Mouse (Mus musculus): ENCODE measurements around the gene Olfr610.
"Not testable (repeated sequence)": the region's sequence is repeated elsewhere in the genome, so short reads cannot be mapped to it uniquely, and the experiment has no call there.

Olfr610 gene

DNA sequence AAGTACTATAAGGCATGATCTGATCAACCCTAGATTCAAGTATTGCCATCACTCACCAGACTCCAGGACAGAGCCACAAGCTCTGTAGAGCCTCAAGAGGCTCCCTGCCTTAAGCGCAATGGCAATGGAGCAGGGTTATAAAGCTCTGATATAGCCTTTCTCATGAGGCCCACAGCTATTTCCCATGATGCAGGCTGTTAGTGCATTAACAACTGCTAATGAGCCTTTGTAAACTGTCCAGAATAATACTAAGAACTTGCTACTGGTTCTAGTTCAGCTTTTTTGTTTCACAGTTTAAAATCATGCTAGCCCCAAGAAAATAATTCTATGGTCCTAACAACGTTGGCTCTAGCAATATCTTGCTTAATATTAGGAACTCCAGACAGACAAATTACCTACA is at the start of gene Olfr610:
TSS of gene Olfr610 (minus strand) at position 101 of the 400 bp plus-strand sequence.
- no peak for DNase-seq

DNA sequence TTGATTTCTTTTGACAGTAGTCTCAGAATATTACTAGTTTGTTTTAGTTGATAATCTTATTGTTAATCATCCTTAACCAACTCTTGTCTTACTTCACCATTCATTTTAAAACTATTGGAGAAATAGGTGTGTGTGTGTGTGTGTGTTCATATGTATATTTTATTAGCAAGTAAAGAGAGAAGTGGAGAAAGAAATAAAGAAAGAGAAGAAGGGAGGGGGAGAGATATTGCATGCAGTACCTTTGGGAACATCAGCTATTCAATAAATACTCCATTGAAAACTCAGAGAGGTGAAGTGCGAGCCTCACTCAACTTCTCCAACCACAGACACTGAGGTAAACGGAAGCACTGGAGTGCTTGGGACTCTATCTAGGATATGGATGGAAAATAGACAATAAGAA is 43.9 kb upstream of the Olfr610 start, which contains the start of gene Olfr615:
TSS of gene Olfr615 (plus strand) at position 301 of the 400 bp plus-strand sequence.
- no peak for DNase-seq

DNA sequence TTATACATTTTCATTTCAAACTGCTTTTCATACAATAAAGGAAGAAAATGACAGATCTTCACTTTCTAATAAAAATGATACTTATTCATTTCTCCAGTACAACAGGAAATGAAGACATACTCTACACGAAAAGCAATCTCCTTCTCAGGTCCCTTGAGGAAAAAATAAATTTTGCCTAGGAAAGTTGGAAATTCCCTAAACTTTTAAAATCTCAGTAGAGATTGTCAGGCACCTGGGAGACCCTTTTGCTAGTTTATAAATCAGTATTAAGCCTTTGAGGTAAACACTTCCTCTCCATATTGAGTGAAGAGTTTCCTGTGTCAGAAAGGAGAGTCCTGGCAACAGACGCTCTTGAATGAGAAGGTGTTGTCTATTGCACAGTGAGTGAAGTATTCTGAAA is 35.9 kb upstream of the Olfr610 start, which contains the start of gene Olfr613:
TSS of gene Olfr613 (plus strand) at position 301 of the 400 bp plus-strand sequence.
- no peak for DNase-seq

DNA sequence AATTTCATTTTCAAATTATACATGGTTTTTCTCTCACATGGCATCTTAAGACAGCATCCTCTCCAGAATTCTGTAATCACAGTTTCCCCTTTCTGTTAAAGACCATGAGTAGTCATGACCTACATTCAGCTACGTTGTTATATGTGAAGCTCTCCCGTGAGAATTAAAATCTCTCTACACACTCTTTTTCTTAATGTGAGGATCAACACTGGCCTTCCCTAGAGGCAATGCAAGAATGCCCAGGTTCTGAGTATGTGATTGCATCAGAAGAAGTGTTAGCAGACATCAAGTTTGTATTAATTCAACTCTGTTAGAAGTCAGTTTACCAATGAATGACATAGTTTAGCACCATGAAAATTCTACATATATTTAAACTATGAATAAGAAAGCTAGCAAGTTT is 30.7 kb upstream of the Olfr610 start, which contains the start of gene Olfr612:
TSS of gene Olfr612 (minus strand) at position 101 of the 400 bp plus-strand sequence.
- DNase-seq: not testable (repeated sequence)

DNA sequence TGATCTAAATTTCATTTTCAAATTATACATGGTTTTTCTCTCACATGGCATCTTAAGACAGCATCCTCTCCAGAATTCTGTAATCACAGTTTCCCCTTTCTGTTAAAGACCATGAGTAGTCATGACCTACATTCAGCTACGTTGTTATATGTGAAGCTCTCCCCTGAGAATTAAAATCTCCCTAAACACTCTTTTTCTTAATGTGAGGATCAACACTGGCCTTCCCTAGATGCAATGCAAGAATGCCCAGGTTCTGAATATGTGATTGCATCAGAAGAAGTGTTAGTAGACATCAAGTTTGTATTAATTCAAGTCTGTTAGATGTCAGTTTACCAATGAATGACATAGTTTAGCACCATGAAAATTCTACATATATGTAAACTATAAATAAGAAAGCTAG is 8.8 kb upstream of the Olfr610 start, which contains the start of gene Olfr611:
TSS of gene Olfr611 (minus strand) at position 101 of the 400 bp plus-strand sequence.
- not testable (repeated sequence) for DNase-seq

DNA sequence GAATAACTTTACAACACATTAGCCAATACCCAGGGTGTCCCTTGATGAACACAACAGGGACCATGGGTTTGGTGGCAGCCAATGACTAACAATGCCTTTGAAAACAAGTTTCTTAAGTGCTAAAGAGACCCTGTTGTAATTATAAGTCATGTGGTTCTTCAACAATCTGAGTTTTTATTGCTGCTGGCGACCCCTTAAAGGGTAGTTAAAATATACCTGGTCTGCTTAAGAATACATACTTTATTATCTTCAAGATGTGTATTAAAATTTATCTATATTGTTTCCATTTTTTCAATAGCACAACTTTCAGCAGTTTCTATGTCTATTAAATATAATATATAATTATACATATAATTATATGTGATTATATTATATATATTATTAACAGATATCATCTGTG is 14.0 kb downstream of the Olfr610 start, which contains the start of gene Olfr609:
TSS of gene Olfr609 (minus strand) at position 101 of the 400 bp plus-strand sequence.
- no peak for DNase-seq

DNA sequence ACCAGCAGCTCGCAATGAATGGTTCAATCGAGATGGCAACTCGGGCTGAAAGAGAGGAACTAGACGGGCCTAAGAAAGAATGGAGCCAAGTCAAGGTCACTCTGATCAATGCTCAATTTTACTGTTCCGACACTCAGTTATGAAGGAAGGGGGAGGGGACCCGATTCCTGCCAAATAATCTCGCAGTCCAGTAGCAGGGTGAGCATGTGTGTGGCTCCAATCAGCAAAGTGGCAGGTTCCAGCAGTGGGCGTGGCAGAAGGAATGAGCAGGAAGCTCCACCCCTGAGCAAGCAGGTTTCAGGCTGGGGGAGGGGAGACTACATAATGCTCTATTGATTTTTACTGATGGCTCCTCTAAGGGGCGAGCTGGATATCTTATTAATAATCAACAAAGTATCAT is 34.8 kb downstream of the Olfr610 start:
- DNase-seq: not testable (repeated sequence)

DNA sequence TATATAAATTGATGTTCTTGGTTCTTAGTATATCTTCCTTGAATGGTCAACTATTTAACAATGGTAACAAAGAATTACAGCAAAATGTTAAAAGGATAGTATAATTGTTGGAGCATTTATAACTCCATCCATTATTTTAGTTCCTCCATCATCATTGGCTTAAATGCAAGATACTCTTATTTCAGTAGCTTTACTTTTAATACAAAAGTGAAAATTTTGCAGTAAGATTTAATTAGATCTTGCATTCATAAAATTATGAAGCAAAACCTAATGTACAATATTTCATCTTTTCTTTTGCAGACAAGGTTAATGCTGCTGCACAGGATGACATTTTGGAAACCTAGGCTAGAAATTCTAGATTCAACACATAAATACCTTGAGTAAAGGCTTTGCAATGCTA is 42.3 kb downstream of the Olfr610 start, which contains the start of gene Olfr608:
TSS of gene Olfr608 (plus strand) at position 301 of the 400 bp plus-strand sequence.
- DNase-seq: no peak

DNA sequence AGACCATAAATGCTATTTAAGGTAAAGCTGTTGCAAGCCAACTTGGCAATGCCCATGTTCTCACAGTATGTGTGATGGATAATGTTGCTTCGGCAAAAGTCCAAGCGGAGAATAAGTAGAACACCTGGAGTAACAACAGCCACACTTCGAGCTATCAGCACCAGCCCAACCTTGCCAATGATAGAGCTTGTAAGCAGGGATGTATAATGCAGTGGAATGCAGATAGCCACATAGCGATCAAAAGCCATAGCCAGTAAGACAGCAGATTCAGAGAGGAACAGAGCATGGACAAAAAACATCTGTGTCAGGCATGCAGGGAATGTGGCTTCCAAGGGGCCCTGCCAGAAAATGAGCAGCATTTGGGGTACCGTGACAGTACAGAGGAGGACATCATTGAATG is 51.3 kb downstream of the Olfr610 start:
- DNase-seq: no peak
